Mouse (Mus musculus) midbrain, embryonic 16.5 days (tissue): Measurements from ENCODE around the gene Tnip3. TPM values are rescaled to one million over a fixed set of nuclear protein-coding genes. Genes with fewer than 3 reads are reported as not detected.

Experiments
- polyA plus RNA-seq: library from polyadenylated mRNA; unstranded; fragments of >200 nt; fragmentation: Nextera tagmentation; extraction: Ambion mirVana; gene quantifications from 2 replicates; pipeline ENCODE4 v1.2.1, GENCODE M21; 2015

Gene Tnip3
- polyA plus RNA-seq, 1 experiment from 2014 or later = not detected

Other genes starting within 250 kb of the Tnip3 start
- 1.4 and 1.6 TPM in 2 replicates for gene C130060K24Rik, start 144.2 kb upstream of the Tnip3 start, polyA plus RNA-seq
- 3.8 and 4.5 TPM in 2 replicates for gene Ndnf, start 146.3 kb downstream of the Tnip3 start, polyA plus RNA-seq